8 mouse cellular contexts compared by ENCODE assay signal in the genomic region with DNA sequence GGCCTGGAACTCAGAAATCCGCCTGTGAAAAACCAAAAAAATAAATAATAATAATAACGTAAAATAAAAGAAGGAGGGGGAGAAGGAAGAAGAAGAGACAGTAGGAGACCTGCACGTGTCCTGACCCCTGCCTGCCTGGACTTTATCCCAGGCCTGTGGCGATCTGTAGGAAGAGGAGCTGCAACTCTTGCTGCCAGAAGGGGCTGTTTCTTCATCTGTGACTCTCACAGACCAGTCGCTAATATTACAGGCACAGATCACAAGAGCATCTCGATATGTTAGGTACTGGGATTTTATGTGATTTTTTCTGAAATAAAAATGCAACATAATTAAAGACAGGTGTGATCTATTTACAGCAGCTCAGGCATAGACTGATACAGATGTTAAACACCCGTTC. TPM values are rescaled to one million over a fixed set of nuclear protein-coding genes. Genes with fewer than 3 reads are reported as not detected.
DNase-seq lines count a peak whose midpoint lies in the region; ATAC-seq and TF ChIP-seq lines count a peak whose summit lies in the region.

No protein-coding gene starts in this region.

- peak overlapping the region; percentile 78 for H3K9ac ChIP-seq in heart, embryonic 15.5 days
- peak overlapping the region; percentile 72; the same call in 1 of the 2 replicates for H3K9ac ChIP-seq in heart, postnatal 0 days (replicated peaks; ENCODE audit: low read depth, low read length)
- H3K9ac ChIP-seq in liver, postnatal 0 days (replicated peaks), result peak overlapping the region; percentile 77

- WGBS in heart, embryonic 15.5 days, result 16% methylated on average over 7 of the region's 7 CpGs
- WGBS in heart, postnatal 0 days, result 17% methylated on average over 7 of the region's 7 CpGs
- WGBS in liver, postnatal 0 days (ENCODE audit: insufficient replicate concordance), result 6% methylated on average over 7 of the region's 7 CpGs

- peak overlapping the region; percentile 72 for H3K4me3 ChIP-seq in heart, embryonic 15.5 days
- peak overlapping the region; percentile 73 for H3K4me3 ChIP-seq in heart, postnatal 0 days (ENCODE audit: low read depth, low read length)
- peak overlapping the region; percentile 70 for H3K4me3 ChIP-seq in liver, postnatal 0 days (ENCODE audit: low read depth, low read length)

- H3K36me3 ChIP-seq in heart, embryonic 15.5 days, result no peaks in the 10 kb centered on the region
- H3K36me3 ChIP-seq in heart, postnatal 0 days (replicated peaks; ENCODE audit: control insufficient read depth, insufficient read depth, low read length), result no peaks in the 10 kb centered on the region
- H3K36me3 ChIP-seq in liver, postnatal 0 days (replicated peaks; ENCODE audit: insufficient read depth, low read length), result no peaks in the 10 kb centered on the region

- no peaks in the 10 kb centered on the region for H3K9me3 ChIP-seq in heart, embryonic 15.5 days (replicated peaks)
- 0 out of 2 replicates have a peak, but pooled peaks cover 4% of the 10 kb centered on the region for H3K9me3 ChIP-seq in heart, postnatal 0 days (replicated peaks; ENCODE audit: control insufficient read depth, low read length)
- H3K9me3 ChIP-seq in liver, postnatal 0 days (ENCODE audit: low read length), result no peaks in the 10 kb centered on the region

- no peak for DNase-seq in heart, postnatal 10 days
- peak; percentile 27 for DNase-seq in NIH3T3 (ENCODE audit: low read depth)
- DNase-seq in heart, postnatal 0 days (ENCODE audit: low spot score), result no peak
- DNase-seq in liver, postnatal 0 days, result no peak
- DNase-seq in yolk sac, embryonic 10.5 days (ENCODE audit: low spot score), result no peak
- DNase-seq in cerebellum, postnatal 25 days, result no peak
- no peak for DNase-seq in gastrocnemius, postnatal 10 days

- H3K27ac ChIP-seq in heart, embryonic 15.5 days, result peak overlapping the region; percentile 92
- no peak overlapping the region for H3K27ac ChIP-seq in heart, postnatal 0 days (ENCODE audit: low read depth)
- H3K27ac ChIP-seq in liver, postnatal 0 days (ENCODE audit: low read depth), result peak overlapping the region; percentile 88; the same call in 1 of the 2 replicates

- H3K4me2 ChIP-seq in heart, embryonic 15.5 days, result peak overlapping the region; percentile 91
- H3K4me2 ChIP-seq in heart, postnatal 0 days (ENCODE audit: low read depth, low read length), result peak overlapping the region; percentile 99
- H3K4me2 ChIP-seq in liver, postnatal 0 days (ENCODE audit: low read depth, low read length), result peak overlapping the region; percentile 99

- H3K27me3 ChIP-seq in heart, embryonic 15.5 days, result no peaks in the 10 kb centered on the region
- H3K27me3 ChIP-seq in heart, postnatal 0 days (ENCODE audit: control insufficient read depth, insufficient read depth, low read length), result no peaks in the 10 kb centered on the region
- no peaks in the 10 kb centered on the region for H3K27me3 ChIP-seq in liver, postnatal 0 days (ENCODE audit: insufficient read depth, low read length)

- TF ChIP-seq EP300 in heart, postnatal 0 days (IDR thresholded peaks at IDR 0.05; ENCODE audit: low read depth), result no peak
- no peak for TF ChIP-seq EP300 in liver, postnatal 0 days (IDR thresholded peaks at IDR 0.05; ENCODE audit: low read depth)

- H3K4me1 ChIP-seq in heart, embryonic 15.5 days (replicated peaks), result peaks cover 7% of the 10 kb centered on the region
- peaks cover 3% of the 10 kb centered on the region; the same call in 1 of the 2 replicates for H3K4me1 ChIP-seq in heart, postnatal 0 days (ENCODE audit: control insufficient read depth, insufficient read depth)
- 0 out of 2 replicates have a peak, but pooled peaks cover 2% of the 10 kb centered on the region for H3K4me1 ChIP-seq in liver, postnatal 0 days (ENCODE audit: insufficient read depth)

- ATAC-seq in heart, embryonic 15.5 days (replicated peaks; ENCODE audit: insufficient number of reproducible peaks, insufficient read depth, low FRiP score, low read depth), result no peak
- ATAC-seq in heart, postnatal 0 days (ENCODE audit: insufficient read depth, low read depth), result no peak
- no peak for ATAC-seq in liver, postnatal 0 days

- no peak for TF ChIP-seq CTCF in heart, postnatal 0 days (IDR thresholded peaks at IDR 0.05; ENCODE audit: low read depth)
- no peak for TF ChIP-seq CTCF in liver, postnatal 0 days (IDR thresholded peaks at IDR 0.05; ENCODE audit: low read depth)

- intact Hi-C loops in heart, postnatal 10 days (cut with DNase I), result loop anchor here (5.0 to 10.0 kb wide), 3 partner anchors 331 to 634 kb away; partner anchors contain the start of genes Adh5, Metap1 and Tspan5

RNA-seq across cellular contexts. Expression of gene Rap1gds1, which starts 1.1 kb away (rescaled TPM):
- polyA plus RNA-seq in heart, embryonic 15.5 days (2015; fragmentation: Nextera tagmentation; extraction: Ambion mirVana), result 49.8 and 54.0 TPM in 2 replicates
- total RNA-seq in heart, postnatal 10 days (2021), result 10 to 100 TPM; 43.6 to 45.0 TPM
- 39.1 and 47.9 TPM in 2 replicates for total RNA-seq in heart, postnatal 0 days (2014; rRNA removed; ENCODE audit: low replicate concordance)
- 32.0 and 32.2 TPM in 2 replicates for polyA plus RNA-seq in heart, postnatal 0 days (2015; fragmentation: Nextera tagmentation; extraction: Ambion mirVana)
- polyA plus RNA-seq in liver, postnatal 0 days (2015; fragmentation: Nextera tagmentation; extraction: Ambion mirVana), result 8.3 and 9.9 TPM in 2 replicates
- 10 to 100 TPM; 33.9 to 35.2 TPM for total RNA-seq in gastrocnemius, postnatal 10 days (2021)
